Mouse (Mus musculus): ENCODE measurements at regions not wholly inside any gene's neighbourhood (a gene's known extent, or its start where the extent isn't known, plus 50 kb on each side); places are given as distances from the start of the nearest gene placed in this dataset.
"Not testable (repeated sequence)": the region's sequence is repeated elsewhere in the genome, so short reads cannot be mapped to it uniquely, and the experiment has no call there.

GRCm38 (mm10) chr10:114265927-114266326 is 536.2 kb downstream of the Trhde start:
- no peaks in the 10 kb centered on the region for H3K27me3 ChIP-seq (replicated peaks; ENCODE audit: control insufficient read depth, insufficient read depth, low read length)
- H3K4me2 ChIP-seq (ENCODE audit: low read length), result no peak overlapping the region
- no peaks in the 10 kb centered on the region for H3K9me3 ChIP-seq (replicated peaks; ENCODE audit: control insufficient read depth, low read length)
- H3K9ac ChIP-seq (ENCODE audit: low read length), result no peak overlapping the region
- H3K36me3 ChIP-seq (ENCODE audit: control insufficient read depth, insufficient read depth, low read length), result no peaks in the 10 kb centered on the region
- H3K4me1 ChIP-seq (ENCODE audit: control insufficient read depth, insufficient read depth, low read length), result no peaks in the 10 kb centered on the region
- ATAC-seq (peak; percentile 67; the same call in 1 of the 2 replicates), DNase-seq (ENCODE audit: low spot score) (peak; percentile 57)
- no peak overlapping the region for H3K27ac ChIP-seq (ENCODE audit: low read depth, low read length)
- WGBS, result 77% methylated on average over 4 of the region's 4 CpGs
- no peak overlapping the region for H3K4me3 ChIP-seq (ENCODE audit: low read depth, low read length)

GRCm38 (mm10) chr10:114241606-114242005 is 560.5 kb downstream of the Trhde start:
- H3K4me3 ChIP-seq (ENCODE audit: low read depth, low read length), result no peak overlapping the region
- no peak overlapping the region for H3K9ac ChIP-seq (ENCODE audit: low read length)
- H3K9me3 ChIP-seq (replicated peaks; ENCODE audit: control insufficient read depth, low read length), result no peaks in the 10 kb centered on the region
- H3K36me3 ChIP-seq (ENCODE audit: control insufficient read depth, insufficient read depth, low read length), result no peaks in the 10 kb centered on the region
- H3K4me2 ChIP-seq (ENCODE audit: low read length), result no peak overlapping the region
- ATAC-seq, result no peak
- DNase-seq (ENCODE audit: low spot score), result no peak
- no peaks in the 10 kb centered on the region for H3K27me3 ChIP-seq (replicated peaks; ENCODE audit: control insufficient read depth, insufficient read depth, low read length)
- WGBS, result 71% methylated on average over 4 of the region's 4 CpGs
- no peaks in the 10 kb centered on the region for H3K4me1 ChIP-seq (ENCODE audit: control insufficient read depth, insufficient read depth, low read length)
- H3K27ac ChIP-seq (ENCODE audit: low read depth, low read length), result no peak overlapping the region

GRCm38 (mm10) chr10:114227635-114228034 is 574.5 kb downstream of the Trhde start:
- WGBS, result 76% methylated on average over 3 of the region's 3 CpGs
- Histone ChIP-seq H3K36me3 (ENCODE audit: control insufficient read depth, insufficient read depth, low read length) (no peaks in the 10 kb centered on the region), H3K4me1 (ENCODE audit: control insufficient read depth, insufficient read depth, low read length) (no peaks in the 10 kb centered on the region), H3K4me2 (ENCODE audit: low read length) (no peak overlapping the region), H3K9ac (ENCODE audit: low read length) (no peak overlapping the region), H3K27ac (ENCODE audit: low read depth, low read length) (no peak overlapping the region), H3K27me3 (replicated peaks; ENCODE audit: control insufficient read depth, insufficient read depth, low read length) (no peaks in the 10 kb centered on the region), H3K9me3 (replicated peaks; ENCODE audit: control insufficient read depth, low read length) (no peaks in the 10 kb centered on the region), H3K4me3 (ENCODE audit: low read depth, low read length) (no peak overlapping the region)
- DNase-seq (ENCODE audit: low spot score) (no peak), ATAC-seq (no peak)

GRCm38 (mm10) chr10:114201583-114201982 is 600.5 kb downstream of the Trhde start:
- no peaks in the 10 kb centered on the region for H3K27me3 ChIP-seq (replicated peaks; ENCODE audit: control insufficient read depth, insufficient read depth, low read length)
- H3K9me3 ChIP-seq (replicated peaks; ENCODE audit: control insufficient read depth, low read length), result no peaks in the 10 kb centered on the region
- no peaks in the 10 kb centered on the region; the same call in 1 of the 2 replicates for H3K4me1 ChIP-seq (ENCODE audit: control insufficient read depth, insufficient read depth, low read length)
- H3K4me3 ChIP-seq (ENCODE audit: low read depth, low read length), result no peak overlapping the region
- no peak for ATAC-seq
- WGBS, result 93% methylated on average over 4 of the region's 4 CpGs
- H3K36me3 ChIP-seq (ENCODE audit: control insufficient read depth, insufficient read depth, low read length), result no peaks in the 10 kb centered on the region
- peak; percentile 5 for DNase-seq (ENCODE audit: low spot score)
- H3K27ac ChIP-seq (ENCODE audit: low read depth, low read length), result no peak overlapping the region
- H3K4me2 ChIP-seq (ENCODE audit: low read length), result no peak overlapping the region
- no peak overlapping the region for H3K9ac ChIP-seq (ENCODE audit: low read length)

GRCm38 (mm10) chr10:114200939-114201338 is 601.2 kb downstream of the Trhde start:
- Histone ChIP-seq H3K4me2 (ENCODE audit: low read length) (no peak overlapping the region), H3K36me3 (ENCODE audit: control insufficient read depth, insufficient read depth, low read length) (no peaks in the 10 kb centered on the region), H3K9ac (ENCODE audit: low read length) (no peak overlapping the region), H3K4me1 (ENCODE audit: control insufficient read depth, insufficient read depth, low read length) (no peaks in the 10 kb centered on the region; the same call in 1 of the 2 replicates), H3K27ac (ENCODE audit: low read depth, low read length) (no peak overlapping the region), H3K9me3 (replicated peaks; ENCODE audit: control insufficient read depth, low read length) (no peaks in the 10 kb centered on the region), H3K4me3 (ENCODE audit: low read depth, low read length) (no peak overlapping the region), H3K27me3 (replicated peaks; ENCODE audit: control insufficient read depth, insufficient read depth, low read length) (no peaks in the 10 kb centered on the region)
- no peak for DNase-seq (ENCODE audit: low spot score)
- 68% methylated on average over 2 of the region's 2 CpGs for WGBS
- no peak for ATAC-seq

GRCm38 (mm10) chr10:114186287-114186686 is 615.8 kb downstream of the Trhde start:
- no peak overlapping the region for H3K9ac ChIP-seq (ENCODE audit: low read length)
- H3K27ac ChIP-seq (ENCODE audit: low read depth, low read length), result no peak overlapping the region
- no peaks in the 10 kb centered on the region for H3K9me3 ChIP-seq (replicated peaks; ENCODE audit: control insufficient read depth, low read length)
- no peak overlapping the region for H3K4me2 ChIP-seq (ENCODE audit: low read length)
- no peaks in the 10 kb centered on the region for H3K36me3 ChIP-seq (ENCODE audit: control insufficient read depth, insufficient read depth, low read length)
- H3K4me3 ChIP-seq (ENCODE audit: low read depth, low read length), result no peak overlapping the region
- no peaks in the 10 kb centered on the region for H3K27me3 ChIP-seq (replicated peaks; ENCODE audit: control insufficient read depth, insufficient read depth, low read length)
- WGBS, result 86% methylated on average over 1 of the region's 1 CpGs
- ATAC-seq (no peak), DNase-seq (ENCODE audit: low spot score) (no peak)
- H3K4me1 ChIP-seq (ENCODE audit: control insufficient read depth, insufficient read depth, low read length), result no peaks in the 10 kb centered on the region

- H3K27ac ChIP-seq (ENCODE audit: low read depth, low read length); H3K27me3 ChIP-seq (replicated peaks; ENCODE audit: control insufficient read depth, insufficient read depth, low read length); H3K4me2 ChIP-seq (ENCODE audit: low read length); H3K4me3 ChIP-seq (ENCODE audit: low read depth, low read length); H3K36me3 ChIP-seq (ENCODE audit: control insufficient read depth, insufficient read depth, low read length); H3K4me1 ChIP-seq (ENCODE audit: control insufficient read depth, insufficient read depth, low read length); ATAC-seq; H3K9me3 ChIP-seq (replicated peaks; ENCODE audit: control insufficient read depth, low read length); DNase-seq (ENCODE audit: low spot score); H3K9ac ChIP-seq (ENCODE audit: low read length): not testable (repeated sequence)
- WGBS, result 83% methylated on average over 9 of the region's 9 CpGs
Observed at GRCm38 (mm10) chr10:114143345-114143744, 658.8 kb downstream of the Trhde start.

GRCm38 (mm10) chr10:114137924-114138323 is 664.2 kb downstream of the Trhde start:
- DNase-seq (ENCODE audit: low spot score), result no peak
- Histone ChIP-seq H3K4me1 (ENCODE audit: control insufficient read depth, insufficient read depth, low read length) (no peaks in the 10 kb centered on the region), H3K36me3 (ENCODE audit: control insufficient read depth, insufficient read depth, low read length) (no peaks in the 10 kb centered on the region), H3K9ac (ENCODE audit: low read length) (no peak overlapping the region), H3K4me2 (ENCODE audit: low read length) (no peak overlapping the region), H3K4me3 (ENCODE audit: low read depth, low read length) (no peak overlapping the region), H3K27ac (ENCODE audit: low read depth, low read length) (no peak overlapping the region), H3K27me3 (replicated peaks; ENCODE audit: control insufficient read depth, insufficient read depth, low read length) (no peaks in the 10 kb centered on the region), H3K9me3 (replicated peaks; ENCODE audit: control insufficient read depth, low read length) (no peaks in the 10 kb centered on the region)
- 92% methylated on average over 1 of the region's 1 CpGs for WGBS
- no peak for ATAC-seq

- Histone ChIP-seq H3K4me3 (ENCODE audit: low read depth, low read length) (no peak overlapping the region), H3K4me1 (ENCODE audit: control insufficient read depth, insufficient read depth, low read length) (no peaks in the 10 kb centered on the region), H3K9me3 (replicated peaks; ENCODE audit: control insufficient read depth, low read length) (no peaks in the 10 kb centered on the region), H3K27ac (ENCODE audit: low read depth, low read length) (no peak overlapping the region), H3K27me3 (replicated peaks; ENCODE audit: control insufficient read depth, insufficient read depth, low read length) (no peaks in the 10 kb centered on the region), H3K4me2 (ENCODE audit: low read length) (no peak overlapping the region), H3K36me3 (ENCODE audit: control insufficient read depth, insufficient read depth, low read length) (no peaks in the 10 kb centered on the region), H3K9ac (ENCODE audit: low read length) (no peak overlapping the region)
- DNase-seq (ENCODE audit: low spot score) (no peak), ATAC-seq (no peak)
- 59% methylated on average over 1 of the region's 1 CpGs for WGBS
Observed at GRCm38 (mm10) chr10:114137095-114137494, 665.0 kb downstream of the Trhde start.
